Mouse (Mus musculus) urinary bladder, postnatal 25 days (tissue): ENCODE data around the gene Srgap1.

Experiments
- DNase-seq: peaks from one replicate; pipeline ENCODE4 v3.0.0; 2022; ENCODE audit warnings: low spot score

Gene Srgap1

GRCm38 (mm10) chr10:121878855-121879254, 168.3 kb downstream of the Srgap1 start:
- no peak for DNase-seq

DNA sequence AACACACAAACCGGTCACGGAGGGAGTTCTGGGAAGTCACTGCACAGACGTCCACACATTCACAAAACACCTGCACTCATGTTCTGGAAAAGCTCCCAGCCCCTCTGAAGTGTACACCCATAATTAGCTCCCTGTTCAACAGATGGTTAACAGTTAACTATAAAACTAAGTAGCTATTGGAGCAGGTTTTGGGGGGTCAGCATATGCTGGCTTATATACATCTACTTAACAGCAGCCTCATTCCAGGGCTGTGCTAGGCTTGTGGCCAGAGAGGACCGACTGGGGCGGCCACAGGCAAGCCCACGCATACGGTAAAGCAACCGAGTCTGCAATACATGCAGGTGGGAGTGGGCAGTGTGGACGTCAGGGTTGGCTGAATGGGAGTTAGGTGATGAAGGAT, 169.2 kb downstream of the Srgap1 start:
- no peak for DNase-seq

- no peak for DNase-seq
Measured at GRCm38 (mm10) chr10:121873063-121873489, 174.0 kb downstream of the Srgap1 start.

GRCm38 (mm10) chr10:121869941-121870340, 177.2 kb downstream of the Srgap1 start:
- no peak for DNase-seq

DNA sequence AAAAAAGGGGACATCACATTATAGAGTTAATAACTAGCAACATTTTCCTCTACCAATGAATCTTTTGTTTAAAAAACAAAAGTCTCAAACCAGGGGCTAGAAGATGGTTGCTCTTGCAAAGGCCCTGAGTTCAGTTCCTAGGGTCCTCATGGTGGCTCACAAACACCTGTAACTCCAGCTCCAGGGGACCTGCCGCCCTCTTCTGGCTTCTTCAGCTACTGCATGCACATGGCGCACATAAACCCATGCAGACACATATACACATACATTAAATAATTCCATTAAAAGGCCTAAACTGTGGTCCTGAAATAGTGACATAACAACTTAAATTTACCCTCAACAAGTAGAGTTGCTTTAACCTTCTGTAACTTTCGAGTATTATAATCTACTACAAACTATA, 178.9 kb downstream of the Srgap1 start:
- DNase-seq: no peak

- no peak for DNase-seq
Measured at GRCm38 (mm10) chr10:121865503-121866239, 181.4 kb downstream of the Srgap1 start.

DNA sequence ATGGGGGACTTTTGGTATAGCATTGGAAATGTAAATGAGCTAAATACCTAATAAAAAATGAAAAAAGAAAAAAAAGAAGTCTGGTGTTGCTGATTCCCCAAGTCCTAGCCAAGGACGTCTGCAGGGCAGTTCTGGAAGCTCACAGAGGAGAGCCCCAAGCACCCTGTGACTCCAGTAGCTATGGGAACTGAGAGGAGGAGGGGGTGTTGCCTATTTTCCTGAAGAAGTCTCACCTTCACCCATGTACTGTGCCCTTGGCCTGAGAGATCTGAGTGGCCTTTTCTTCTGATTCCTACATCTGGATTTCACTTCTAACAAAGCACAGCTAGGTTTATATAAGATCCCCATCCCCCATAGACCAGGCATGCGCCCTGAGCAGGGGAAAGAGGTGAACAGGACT, 186.2 kb downstream of the Srgap1 start:
- no peak for DNase-seq

GRCm38 (mm10) chr10:121859803-121860571, 187.1 kb downstream of the Srgap1 start:
- no peak for DNase-seq

GRCm38 (mm10) chr10:121858911-121859310, 188.2 kb downstream of the Srgap1 start:
- DNase-seq: no peak

DNA sequence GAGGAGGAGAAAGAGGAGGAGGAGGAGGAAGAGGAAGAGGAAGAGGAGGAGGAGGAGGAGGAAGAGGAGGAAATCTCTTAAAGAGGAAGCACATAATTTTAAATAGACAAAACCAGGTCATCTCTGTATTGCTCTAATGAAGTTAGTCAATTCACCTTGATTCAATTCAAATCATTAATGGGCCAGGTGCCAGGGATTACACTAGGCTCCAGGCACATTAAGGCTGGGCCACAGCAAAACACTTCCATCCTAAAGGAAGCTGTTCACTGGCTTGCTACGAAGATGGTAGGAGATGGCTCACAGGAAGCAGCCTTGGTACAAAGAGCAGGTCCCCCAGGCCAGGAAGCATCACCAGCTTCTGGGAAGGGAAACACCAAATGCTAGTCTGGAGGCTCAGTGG, 189.0 kb downstream of the Srgap1 start:
- DNase-seq: no peak

- no peak for DNase-seq
Measured at GRCm38 (mm10) chr10:121855863-121856446, 191.2 kb downstream of the Srgap1 start.

- no peak for DNase-seq
Measured at GRCm38 (mm10) chr10:121853385-121853808, 193.7 kb downstream of the Srgap1 start.

- DNase-seq: no peak
Measured at GRCm38 (mm10) chr10:121849496-121849895, 197.6 kb downstream of the Srgap1 start.

DNA sequence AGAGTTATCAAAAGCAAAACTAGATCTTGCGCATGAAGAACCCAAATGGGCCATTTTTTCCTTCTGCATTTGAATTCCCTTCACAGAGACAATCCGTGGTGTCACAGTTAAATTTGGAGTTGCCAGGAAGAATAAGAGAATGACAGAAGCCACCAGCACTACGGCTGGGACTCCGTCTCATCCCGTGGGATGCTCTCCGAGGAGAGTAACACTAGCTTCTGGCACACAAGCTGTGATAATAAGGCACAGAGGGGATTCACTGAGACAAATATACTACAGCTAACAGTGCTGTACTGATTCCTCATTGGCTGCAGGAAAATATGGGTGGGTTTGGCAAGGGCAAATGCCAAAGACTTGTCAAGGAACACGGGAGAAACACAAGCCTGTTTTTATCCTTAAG, 201.4 kb downstream of the Srgap1 start:
- no peak for DNase-seq

DNA sequence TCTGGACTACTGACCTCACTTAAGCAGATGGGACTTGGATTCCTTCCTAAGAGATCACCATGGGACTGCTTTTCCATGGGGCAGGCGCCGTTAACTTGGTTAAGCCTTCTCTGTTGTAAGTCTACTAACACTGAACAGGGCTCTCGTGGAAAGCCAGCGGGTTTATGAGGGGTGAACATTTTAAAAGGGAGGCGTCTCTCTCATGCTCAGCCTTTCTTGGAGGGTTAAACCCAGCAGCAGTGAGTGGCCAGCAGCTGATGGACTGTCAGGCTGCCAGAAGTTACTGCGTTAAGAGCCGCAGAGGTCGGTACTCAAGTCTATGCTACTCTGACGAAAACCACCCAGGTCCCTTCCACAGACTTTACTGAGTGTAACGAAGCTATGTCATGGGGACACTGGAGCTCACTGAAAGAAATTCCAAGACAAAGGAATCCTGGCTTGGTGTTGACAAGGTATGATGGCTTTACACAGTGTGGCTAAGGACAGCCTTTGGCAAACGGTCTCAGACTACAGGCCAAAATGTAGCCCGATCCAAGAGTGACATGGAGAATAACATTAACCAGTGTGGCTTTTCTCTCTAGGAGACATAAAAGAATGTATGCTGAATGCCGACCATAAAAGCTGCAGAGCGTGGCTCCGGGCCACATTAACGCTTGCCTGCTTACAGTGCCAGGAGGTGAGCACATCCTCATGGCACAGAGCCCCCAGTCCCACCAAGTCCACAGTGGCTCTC, 209.8 kb downstream of the Srgap1 start:
- peak; percentile 15 for DNase-seq

- peak; percentile 65 for DNase-seq
Measured at GRCm38 (mm10) chr10:121836507-121837165, 210.5 kb downstream of the Srgap1 start.

DNA sequence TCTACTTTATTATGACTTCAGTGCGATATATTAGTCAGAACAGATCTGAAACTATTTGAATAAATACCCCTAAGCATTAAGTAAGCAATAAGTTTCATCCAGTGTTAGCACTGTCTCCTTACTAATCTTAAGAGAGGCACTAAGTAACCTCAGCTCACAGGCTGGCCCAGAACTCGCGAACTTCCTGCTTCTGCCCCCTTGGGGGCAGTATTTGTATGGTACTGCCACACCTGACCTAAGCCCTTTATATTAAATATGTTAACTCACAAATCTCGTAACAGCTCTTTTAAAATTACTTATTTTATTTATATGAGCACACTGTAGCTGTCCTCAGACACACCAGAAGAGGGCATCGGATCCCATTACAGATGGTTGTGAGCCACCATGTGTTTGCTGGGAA, 213.7 kb downstream of the Srgap1 start:
- DNase-seq: no peak

DNA sequence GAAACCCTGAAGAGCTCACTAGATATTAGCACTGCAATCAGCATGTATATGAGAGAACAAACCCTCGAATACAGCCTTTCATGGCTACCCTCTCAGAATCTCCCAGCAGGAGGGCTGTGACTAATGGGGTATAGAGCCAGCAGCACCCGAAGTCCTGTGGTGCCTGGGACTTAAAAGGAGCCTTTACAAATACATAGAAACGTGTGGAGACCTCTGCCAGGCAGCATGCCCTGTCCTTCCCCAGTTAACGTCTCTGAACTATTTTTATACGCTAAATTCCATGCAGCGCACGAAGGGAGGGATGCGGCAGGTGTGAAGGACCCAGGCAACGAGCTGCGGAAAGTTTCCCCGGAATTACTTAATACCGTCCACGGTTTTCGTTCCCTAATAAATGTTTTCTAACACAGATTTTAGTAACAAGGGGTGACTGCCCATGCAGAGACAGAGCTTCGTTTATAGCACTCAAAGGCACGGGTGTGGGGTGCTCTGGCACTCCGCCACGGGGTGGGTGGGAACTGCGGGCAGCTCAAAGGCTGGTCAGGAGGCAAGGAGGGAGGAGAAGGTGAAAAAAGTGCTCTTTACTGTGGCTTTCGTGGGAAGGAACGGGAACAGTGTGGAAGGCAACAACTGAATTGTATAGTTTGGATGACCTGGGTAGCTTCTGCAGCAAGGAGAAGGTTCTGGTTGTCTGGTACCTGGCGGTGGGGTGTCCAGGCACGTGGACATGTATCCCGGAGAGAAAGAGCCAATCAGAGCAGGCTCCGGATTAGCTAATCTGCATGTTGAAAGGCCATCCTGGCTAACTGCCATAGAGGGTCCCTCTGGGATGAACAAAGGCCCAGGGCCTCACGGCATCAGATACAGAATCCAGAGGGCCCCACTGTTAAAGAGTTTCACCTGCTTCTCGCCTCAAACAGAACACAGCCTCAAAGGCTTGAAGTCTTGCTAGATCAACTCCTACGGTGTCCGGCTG, 216.5 kb downstream of the Srgap1 start:
- no peak for DNase-seq

- no peak for DNase-seq
Measured at GRCm38 (mm10) chr10:121829800-121830303, 217.3 kb downstream of the Srgap1 start.

DNA sequence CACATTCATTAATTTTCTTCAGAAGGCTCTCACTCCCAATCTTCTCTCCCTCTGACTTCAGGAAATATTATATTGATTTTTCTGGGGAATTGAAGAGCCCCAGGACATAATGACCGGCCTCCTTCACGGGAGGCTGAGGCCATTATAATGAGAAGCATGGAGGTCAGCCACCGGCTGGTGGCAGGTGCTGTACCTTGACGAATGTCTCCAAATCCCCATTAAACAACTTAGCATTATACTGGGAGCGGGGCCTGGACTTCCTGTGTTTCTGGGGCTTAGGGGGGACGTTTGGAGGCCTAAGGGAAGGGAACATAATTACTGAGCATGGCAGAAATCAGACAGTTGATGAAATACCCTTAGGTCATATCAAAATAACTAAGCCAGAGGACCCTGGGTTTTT, 218.1 kb downstream of the Srgap1 start:
- DNase-seq: no peak
